ENCODE assay signal across 10 mouse cellular contexts in genomic region chr10:111420195-111420838, GRCm38 (mm10). TPM values are rescaled to one million over a fixed set of nuclear protein-coding genes. Genes with fewer than 3 reads are reported as not detected.
DNase-seq lines count a peak whose midpoint lies in the region; ATAC-seq lines count a peak whose summit lies in the region.
"Had no signal": no experiment of that assay in that cellular context is flagged by ENCODE, and none has a peak within 500 bp of the region (broad histone marks: within the 10 kb centered on the region; RNA-seq: fewer than 3 reads in every experiment).

No protein-coding gene starts in this region.

- peak overlapping the region; percentile 75 for H3K27ac ChIP-seq in forebrain, embryonic 10.5 days
- H3K27ac ChIP-seq in intestine, embryonic 14.5 days (ENCODE audit: low read depth): no peak overlapping the region
- no peak overlapping the region for H3K27ac ChIP-seq in neural tube, embryonic 13.5 days (replicated peaks)

- H3K36me3 ChIP-seq in forebrain, embryonic 10.5 days (replicated peaks): no peaks in the 10 kb centered on the region
- H3K36me3 ChIP-seq in intestine, embryonic 14.5 days (ENCODE audit: control insufficient read depth, insufficient read depth, low read length): no peaks in the 10 kb centered on the region
- no peaks in the 10 kb centered on the region for H3K36me3 ChIP-seq in neural tube, embryonic 13.5 days

- no peak for ATAC-seq in intestine, embryonic 14.5 days (replicated peaks; ENCODE audit: low FRiP score, low TSS enrichment, low read depth)
- ATAC-seq in neural tube, embryonic 13.5 days (ENCODE audit: low read depth): no peak
- ATAC-seq: Patski had no signal

- H3K4me2 ChIP-seq in intestine, embryonic 14.5 days (ENCODE audit: low read length): peak overlapping the region; percentile 43
- H3K4me2 ChIP-seq in neural tube, embryonic 13.5 days: peak overlapping the region; percentile 53

- peaks cover 48% of the 10 kb centered on the region for H3K4me1 ChIP-seq in forebrain, embryonic 10.5 days
- peaks cover 5% of the 10 kb centered on the region; the same call in 1 of the 2 replicates for H3K4me1 ChIP-seq in intestine, embryonic 14.5 days (replicated peaks; ENCODE audit: control insufficient read depth, insufficient read depth, low read length)
- H3K4me1 ChIP-seq in neural tube, embryonic 13.5 days (replicated peaks): peaks cover 23% of the 10 kb centered on the region

- peak overlapping the region; percentile 1; the same call in 1 of the 2 replicates for H3K9ac ChIP-seq in intestine, embryonic 14.5 days (ENCODE audit: low read length)
- peak overlapping the region; percentile 57; the same call in 1 of the 2 replicates for H3K9ac ChIP-seq in neural tube, embryonic 13.5 days

- H3K4me3 ChIP-seq in forebrain, embryonic 10.5 days: peak overlapping the region; percentile 41
- peak overlapping the region; percentile 16 for H3K4me3 ChIP-seq in intestine, embryonic 14.5 days (ENCODE audit: low read depth, low read length)
- H3K4me3 ChIP-seq in neural tube, embryonic 13.5 days: peak overlapping the region; percentile 17
- H3K4me3 ChIP-seq: megakaryocyte, embryonic 14.5 days had no signal

- 17% methylated on average over 7 of the region's 7 CpGs for WGBS in forebrain, embryonic 10.5 days
- 19% methylated on average over 7 of the region's 7 CpGs for whole genome bisulfite sequencing in intestine, embryonic 14.5 days
- 16% methylated on average over 7 of the region's 7 CpGs for WGBS in neural tube, embryonic 13.5 days

- H3K9me3 ChIP-seq in forebrain, embryonic 10.5 days: no peaks in the 10 kb centered on the region
- H3K9me3 ChIP-seq in intestine, embryonic 14.5 days (ENCODE audit: control insufficient read depth, low read length): no peaks in the 10 kb centered on the region
- 0 out of 2 replicates have a peak, but pooled peaks cover 3% of the 10 kb centered on the region for H3K9me3 ChIP-seq in neural tube, embryonic 13.5 days

- DNase-seq in kidney, postnatal 10 days: peak; percentile 15
- no peak for DNase-seq in kidney, adult 8-10 months
- DNase-seq in forebrain, embryonic 10.5 days (ENCODE audit: extremely low spot score, low spot score): no peak
- no peak for DNase-seq in intestine, embryonic 14.5 days (ENCODE audit: low spot score)
- DNase-seq in adrenal gland, postnatal 25 days: no peak
- DNase-seq in spleen, postnatal 14 days (ENCODE audit: low spot score in 2 of 2): no peak
- DNase-seq in thymus, postnatal 14 days: no peak

- H3K27me3 ChIP-seq in forebrain, embryonic 10.5 days (ENCODE audit: poor library complexity, severe bottlenecking): peaks cover 8% of the 10 kb centered on the region; the same call in 1 of the 2 replicates
- H3K27me3 ChIP-seq in intestine, embryonic 14.5 days (replicated peaks; ENCODE audit: control insufficient read depth, insufficient read depth, low read length): no peaks in the 10 kb centered on the region
- H3K27me3 ChIP-seq in neural tube, embryonic 13.5 days: no peaks in the 10 kb centered on the region
- H3K27me3 ChIP-seq: megakaryocyte, embryonic 14.5 days; Patski had no signal

RNA-seq across cellular contexts. Expression of gene Nap1l1, which starts 52.7 kb away (rescaled TPM):
- 418 and 443 TPM in 2 replicates for polyA plus RNA-seq in forebrain, embryonic 10.5 days (2016; fragmentation: Nextera tagmentation; extraction: Ambion mirVana)
- 248 and 249 TPM in 2 replicates for polyA plus RNA-seq in intestine, embryonic 14.5 days (2014; fragmentation: Nextera tagmentation; extraction: Ambion mirVana)
- 195 and 201 TPM in 2 replicates for polyA plus RNA-seq in neural tube, embryonic 13.5 days (2015; fragmentation: Nextera tagmentation; extraction: Ambion mirVana)
- 150 and 162 TPM in 2 replicates for total RNA-seq in adrenal gland, postnatal 25 days (2021)
